Mouse (Mus musculus): Measurements from ENCODE around the gene Arhgef16. TPM values are rescaled to one million over a fixed set of nuclear protein-coding genes. Genes with fewer than 3 reads are reported as not detected.

Arhgef16 gene
- total and polyA plus RNA-seq, 3 experiments: not detected

- Histone ChIP-seq H3K9ac (ENCODE audit: insufficient read depth, low read depth) (no peak overlapping the region), H3K36me3 (replicated peaks in 1 of 2; ENCODE audit: control insufficient read depth in 1 of 2, insufficient read depth in 1 of 2, low read length in 1 of 2) (no peaks in the 10 kb centered on the region), H3K4me2 (ENCODE audit: insufficient read depth, low read depth, poor library complexity, severe bottlenecking) (no peak overlapping the region), H3K4me3 (replicated peaks in 1 of 3; ENCODE audit: low read depth in 2 of 3, low read length in 2 of 3, poor library complexity in 1 of 3) (no peak overlapping the region), H3K9me3 (replicated peaks; ENCODE audit: low read length) (peaks cover 92% of the 10 kb centered on the region), H3K79me2 (replicated peaks; ENCODE audit: control insufficient read depth, extremely low read depth, insufficient read depth, poor library complexity, severe bottlenecking) (no peaks in the 10 kb centered on the region), H3K27me3 (replicated peaks) (no peaks in the 10 kb centered on the region), H3K27ac (ENCODE audit: insufficient read depth, low read depth) (no peak overlapping the region), H3K4me1 (ENCODE audit: control insufficient read depth in 1 of 2, insufficient read depth in 2 of 2) (no peaks in the 10 kb centered on the region)
- TF ChIP-seq JUND (conservative IDR thresholded peaks at IDR 0.05; ENCODE audit: low read depth, low read length) (no peak), NELFE (IDR thresholded peaks at IDR 0.05; ENCODE audit: low read depth, low read length) (no peak), TBP (conservative IDR thresholded peaks at IDR 0.05; ENCODE audit: low read depth, low read length) (no peak), POLR2A (IDR thresholded peaks at IDR 0.05; ENCODE audit: low read depth, low read length) (no peak), ZKSCAN1 (IDR thresholded peaks at IDR 0.05; ENCODE audit: borderline replicate concordance, low read depth, low read length) (no peak), SMC3 (IDR thresholded peaks at IDR 0.05; ENCODE audit: low read depth, low read length) (no peak), RCOR1 (conservative IDR thresholded peaks at IDR 0.05; ENCODE audit: low read depth, low read length) (no peak), USF2 (conservative IDR thresholded peaks at IDR 0.05; ENCODE audit: low read depth, low read length) (no peak), MEF2A (IDR thresholded peaks at IDR 0.05; ENCODE audit: borderline replicate concordance, low read depth, low read length) (no peak), MAX (IDR thresholded peaks at IDR 0.05; ENCODE audit: low read length) (no peak)
- dilution Hi-C loops (cut with MboI; ENCODE audit: extremely low pct_ligation_motif_present, extremely low pct_unique_long_range_greater_than_20kb, low sequenced_read_pairs) (no loop called here), in situ Hi-C loops (cut with MboI; ENCODE audit: low pct_ligation_motif_present, low pct_unique_long_range_greater_than_20kb, low sequenced_read_pairs) (no loop called here)
- no peak for DNase-seq (ENCODE audit: extremely low read depth)
Observed at GRCm38 (mm10) chr4:154232295-154232694, 69.2 kb downstream of the Arhgef16 start.

GRCm38 (mm10) chr4:154231380-154231779 is 70.1 kb downstream of the Arhgef16 start:
- dilution Hi-C loops (cut with MboI; ENCODE audit: extremely low pct_ligation_motif_present, extremely low pct_unique_long_range_greater_than_20kb, low sequenced_read_pairs): no loop called here
- H3K36me3 ChIP-seq (replicated peaks in 1 of 2; ENCODE audit: control insufficient read depth in 1 of 2, insufficient read depth in 1 of 2, low read length in 1 of 2): no peaks in the 10 kb centered on the region
- TF ChIP-seq ZKSCAN1 (IDR thresholded peaks at IDR 0.05; ENCODE audit: borderline replicate concordance, low read depth, low read length) (no peak), ETS1 (conservative IDR thresholded peaks at IDR 0.05; ENCODE audit: low read depth, low read length) (no peak), ZC3H11A (IDR thresholded peaks at IDR 0.05; ENCODE audit: low read depth, low read length) (no peak), MAX (IDR thresholded peaks at IDR 0.05; ENCODE audit: low read length) (no peak), USF1 (IDR thresholded peaks at IDR 0.05; ENCODE audit: low read depth, low read length) (no peak), USF2 (conservative IDR thresholded peaks at IDR 0.05; ENCODE audit: low read depth, low read length) (no peak), MAFK (IDR thresholded peaks at IDR 0.05; ENCODE audit: insufficient replicate concordance, low read length) (no peak), MYC (IDR thresholded peaks at IDR 0.05; ENCODE audit: low read depth, low read length) (no peak), IRF4 (IDR thresholded peaks at IDR 0.05; ENCODE audit: low read depth, low read length) (no peak), SMC3 (IDR thresholded peaks at IDR 0.05; ENCODE audit: low read depth, low read length) (no peak), ZMIZ1 (IDR thresholded peaks at IDR 0.05; ENCODE audit: low read depth, low read length) (no peak), ZNF384 (IDR thresholded peaks at IDR 0.05; ENCODE audit: low read depth, low read length) (no peak), CHD1 (IDR thresholded peaks at IDR 0.05; ENCODE audit: low read depth, low read length) (no peak), TBP (conservative IDR thresholded peaks at IDR 0.05; ENCODE audit: low read depth, low read length) (no peak)
- H3K9ac ChIP-seq (ENCODE audit: insufficient read depth, low read depth): no peak overlapping the region
- no peak overlapping the region for H3K27ac ChIP-seq (ENCODE audit: insufficient read depth, low read depth)
- no peaks in the 10 kb centered on the region for H3K4me1 ChIP-seq (ENCODE audit: control insufficient read depth in 1 of 2, insufficient read depth in 2 of 2)
- no peak overlapping the region for H3K4me2 ChIP-seq (ENCODE audit: insufficient read depth, low read depth, poor library complexity, severe bottlenecking)
- H3K9me3 ChIP-seq (replicated peaks; ENCODE audit: low read length): peaks cover 93% of the 10 kb centered on the region
- H3K4me3 ChIP-seq (replicated peaks in 1 of 3; ENCODE audit: low read depth in 2 of 3, low read length in 2 of 3, poor library complexity in 1 of 3): no peak overlapping the region
- no peaks in the 10 kb centered on the region for H3K79me2 ChIP-seq (replicated peaks; ENCODE audit: control insufficient read depth, extremely low read depth, insufficient read depth, poor library complexity, severe bottlenecking)
- H3K27me3 ChIP-seq (replicated peaks): no peaks in the 10 kb centered on the region
- DNase-seq (ENCODE audit: extremely low read depth): no peak
- in situ Hi-C loops (cut with MboI; ENCODE audit: low pct_ligation_motif_present, low pct_unique_long_range_greater_than_20kb, low sequenced_read_pairs): no loop called here
